Mouse (Mus musculus) brain, embryonic 14.5 days (tissue): ENCODE results near the gene Hsd3b5.
"Not testable (repeated sequence)": the region's sequence is repeated elsewhere in the genome, so short reads cannot be mapped to it uniquely, and the experiment has no call there.

Experiments
- CTCF ChIP-seq: fragments of 200-500 bp; IDR thresholded peaks from 2 replicates; pipeline ENCODE4 v1.5.1; 2012; ENCODE audit warnings: inconsistent platforms, mild to moderate bottlenecking, moderate library complexity, borderline replicate concordance; ENCODE audit not compliant: insufficient read depth, insufficient read length; ENCODE audit errors: extremely low read depth
- POLR2A ChIP-seq: fragments of 200-500 bp; IDR thresholded peaks from 2 replicates; pipeline ENCODE4 v1.6.1; 2012; ENCODE audit warnings: mild to moderate bottlenecking, inconsistent platforms, borderline replicate concordance; ENCODE audit not compliant: poor library complexity, insufficient read depth, insufficient read length, severe bottlenecking; ENCODE audit errors: extremely low read depth

DNA sequence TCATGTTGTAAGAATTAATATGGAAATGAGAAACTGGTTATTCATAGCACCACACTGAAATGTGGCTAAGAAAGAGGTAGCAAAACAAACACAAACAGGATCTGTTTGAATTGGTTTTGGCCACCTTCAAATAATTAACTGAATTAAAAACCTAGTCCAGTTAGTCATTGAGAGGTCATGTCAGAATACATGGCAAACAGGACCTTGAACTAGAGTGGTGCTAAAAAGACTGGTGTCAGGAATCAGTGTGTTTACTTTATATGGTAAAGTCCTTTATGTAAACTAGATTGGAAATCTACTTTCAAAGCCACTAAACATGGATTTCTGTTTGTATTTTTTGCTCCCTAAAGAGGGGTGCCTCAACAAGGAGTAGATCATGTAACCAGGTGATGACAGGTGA is 47.4 kb downstream of the Hsd3b5 start:
- TF ChIP-seq POLR2A, CTCF: not testable (repeated sequence)
